Mouse (Mus musculus) MEL (cell line): ENCODE measurements around the gene Dlec1. TPM values are rescaled to one million over a fixed set of nuclear protein-coding genes. Genes with fewer than 3 reads are reported as not detected.

Experiments
- DNase-seq: peaks from one replicate; pipeline ENCODE4 v3.0.0; 2011; ENCODE audit warnings: low read depth, low spot score
- H3K27ac ChIP-seq: 2 replicates; pipeline ENCODE4 v1.5.1; 2012; ENCODE audit warnings: low read depth, mild to moderate bottlenecking, control low read depth, low read length, moderate library complexity; ENCODE audit not compliant: control insufficient read depth
- H3K27me3 ChIP-seq, 2 experiments: fragments of 150-350 bp in 1 of 2; sonication (generic) in 1 of 2; 2 replicates each; pipeline ENCODE4 v1.6.1; 2012; ENCODE audit warnings: low read length in 2 of 2, mild to moderate bottlenecking in 2 of 2, improper control_type of control experiment in 1 of 2, moderate library complexity in 1 of 2; ENCODE audit not compliant: insufficient read depth in 2 of 2, control insufficient read depth in 1 of 2
- H3K36me3 ChIP-seq, 2 experiments: 2 replicates each; pipeline ENCODE4 v1.6.1; 2012 to 2014; ENCODE audit warnings: low read length in 2 of 2, improper control_type of control experiment in 1 of 2, inconsistent platforms in 1 of 2, mild to moderate bottlenecking in 1 of 2; ENCODE audit not compliant: insufficient read depth in 2 of 2, control insufficient read depth in 1 of 2
- H3K4me1 ChIP-seq, 2 experiments: fragments of 150-350 bp in 1 of 2; sonication (generic) in 1 of 2; 2 replicates each; pipeline ENCODE4 v1.6.1; 2012; ENCODE audit warnings: low read length in 2 of 2, improper control_type of control experiment in 1 of 2, mild to moderate bottlenecking in 1 of 2; ENCODE audit not compliant: insufficient read depth in 2 of 2, control insufficient read depth in 1 of 2
- H3K4me3 ChIP-seq, 2 experiments: fragments of 150-350 bp in 1 of 2; sonication (generic) in 1 of 2; 2 replicates each; pipeline ENCODE4 v1.5.1; 2012; ENCODE audit warnings: low read depth in 2 of 2, low read length in 2 of 2, mild to moderate bottlenecking in 2 of 2, moderate library complexity in 2 of 2, control low read depth in 1 of 2, improper control_type of control experiment in 1 of 2; ENCODE audit not compliant: control insufficient read depth in 1 of 2, insufficient read depth in 1 of 2
- H3K79me2 ChIP-seq: 2 replicates; pipeline ENCODE4 v1.6.1; 2012; ENCODE audit warnings: mild to moderate bottlenecking, low read length, moderate library complexity; ENCODE audit not compliant: control insufficient read depth, poor library complexity, insufficient read depth
- H3K9ac ChIP-seq: 2 replicates; pipeline ENCODE4 v1.6.1; 2012; ENCODE audit warnings: low read depth, mild to moderate bottlenecking, control low read depth, low read length, moderate library complexity; ENCODE audit not compliant: control insufficient read depth, poor library complexity, severe bottlenecking
- H3K9me3 ChIP-seq: fragments of 150-350 bp; sonication (generic); replicated peaks from 2 replicates; pipeline ENCODE4 v1.6.1; 2012; ENCODE audit warnings: mild to moderate bottlenecking, low read length, improper control_type of control experiment, moderate library complexity; ENCODE audit not compliant: insufficient read depth
- BHLHE40 ChIP-seq: IDR thresholded peaks from 2 replicates; pipeline ENCODE4 v1.6.1; 2012; ENCODE audit warnings: low read depth, mild to moderate bottlenecking, inconsistent platforms, low read length, improper control_type of control experiment, borderline replicate concordance
- CHD2 ChIP-seq: IDR thresholded peaks from 2 replicates; pipeline ENCODE4 v1.6.1; 2011; ENCODE audit warnings: low read length, improper control_type of control experiment
- ELF1 ChIP-seq: IDR thresholded peaks from 2 replicates; pipeline ENCODE4 v1.6.1; 2014; ENCODE audit warnings: low read depth, mild to moderate bottlenecking, inconsistent platforms, low read length, improper control_type of control experiment, moderate library complexity
- HCFC1 ChIP-seq: IDR thresholded peaks from 2 replicates; pipeline ENCODE4 v1.6.1; 2012; ENCODE audit warnings: low read depth, mild to moderate bottlenecking, inconsistent platforms, low read length, improper control_type of control experiment, moderate library complexity
- JUND ChIP-seq: IDR thresholded peaks from 2 replicates; pipeline ENCODE4 v1.6.1; 2011; ENCODE audit warnings: low read depth, mild to moderate bottlenecking, improper control_type of control experiment, low read length
- KAT2A ChIP-seq: conservative IDR thresholded peaks from 2 replicates; pipeline ENCODE4 v1.6.1; 2012; ENCODE audit warnings: low read depth, low read length, improper control_type of control experiment, inconsistent platforms
- MAX ChIP-seq: IDR thresholded peaks from 2 replicates; pipeline ENCODE4 v1.6.1; 2011; ENCODE audit warnings: low read length, improper control_type of control experiment
- MXI1 ChIP-seq: IDR thresholded peaks from 2 replicates; pipeline ENCODE4 v1.6.1; 2011; ENCODE audit warnings: mild to moderate bottlenecking, low read depth, low read length, improper control_type of control experiment
- MYC ChIP-seq: IDR thresholded peaks from 2 replicates; pipeline ENCODE4 v1.6.1; 2011; ENCODE audit warnings: low read depth, mild to moderate bottlenecking, low read length, improper control_type of control experiment, moderate library complexity
- NELFE ChIP-seq: IDR thresholded peaks from 2 replicates; pipeline ENCODE4 v1.6.1; 2011; ENCODE audit warnings: low read depth, low read length, improper control_type of control experiment
- POLR2A ChIP-seq, 2 experiments: IDR thresholded peaks; 2 replicates each; pipeline ENCODE4 v1.6.1; 2011 to 2012; ENCODE audit warnings: low read length in 2 of 2, mild to moderate bottlenecking in 2 of 2, control low read depth in 1 of 2, improper control_type of control experiment in 1 of 2, low read depth in 1 of 2, moderate library complexity in 1 of 2; ENCODE audit not compliant: control insufficient read depth in 1 of 2, insufficient read depth in 1 of 2, poor library complexity in 1 of 2
- POLR2AphosphoS2 ChIP-seq: IDR thresholded peaks from 2 replicates; pipeline ENCODE4 v1.6.1; 2011; ENCODE audit warnings: low read length, improper control_type of control experiment
- POLR2AphosphoS5 ChIP-seq: IDR thresholded peaks from 2 replicates; pipeline ENCODE4 v1.6.1; 2012; ENCODE audit warnings: low read depth, borderline replicate concordance, mild to moderate bottlenecking, inconsistent platforms, low read length, moderate library complexity, mixed read lengths
- SMC3 ChIP-seq: IDR thresholded peaks from 2 replicates; pipeline ENCODE4 v1.6.1; 2011; ENCODE audit warnings: low read depth, low read length, improper control_type of control experiment
- TBP ChIP-seq: IDR thresholded peaks from 2 replicates; pipeline ENCODE4 v1.8.0; 2011; ENCODE audit warnings: low read depth, low read length, improper control_type of control experiment
- USF2 ChIP-seq, 2 experiments: IDR thresholded peaks; 2 replicates each; pipeline ENCODE4 v1.6.1; 2011 to 2012; ENCODE audit warnings: improper control_type of control experiment in 2 of 2, low read length in 2 of 2, borderline replicate concordance in 1 of 2, inconsistent platforms in 1 of 2, low read depth in 1 of 2, mild to moderate bottlenecking in 1 of 2; ENCODE audit not compliant: insufficient read depth in 1 of 2
- ZMIZ1 ChIP-seq: IDR thresholded peaks from 2 replicates; pipeline ENCODE4 v1.6.1; 2012; ENCODE audit warnings: low read depth, mild to moderate bottlenecking, inconsistent platforms, low read length, improper control_type of control experiment, moderate library complexity
- ZNF384 ChIP-seq: IDR thresholded peaks from 2 replicates; pipeline ENCODE4 v1.6.1; 2012; ENCODE audit warnings: low read depth, mild to moderate bottlenecking, inconsistent platforms, low read length, improper control_type of control experiment
- polyA plus RNA-seq, 2 experiments: library from polyadenylated mRNA; stranded (reverse) in 1 of 2; unstranded in 1 of 2; fragments of >175 nt in 1 of 2; fragments of >200 nt in 1 of 2; gene quantifications; 2 replicates each; pipeline versions ENCODE4 v1.2.1 to v1.2.4; 2012; ENCODE audit warnings: low replicate concordance in 2 of 2, low read depth in 1 of 2; ENCODE audit not compliant: insufficient read length in 2 of 2, insufficient read depth in 1 of 2, missing spikeins in 1 of 2
- total RNA-seq: library from RNA; depleted of rRNA; stranded (reverse); fragments of 300-350 nt; gene quantifications from 2 replicates; pipeline ENCODE4 v1.2.3, GENCODE M21; 2012

The Dlec1 gene
- total and polyA plus RNA-seq, 3 experiments: 0.22 TPM; not detected in 2

DNA sequence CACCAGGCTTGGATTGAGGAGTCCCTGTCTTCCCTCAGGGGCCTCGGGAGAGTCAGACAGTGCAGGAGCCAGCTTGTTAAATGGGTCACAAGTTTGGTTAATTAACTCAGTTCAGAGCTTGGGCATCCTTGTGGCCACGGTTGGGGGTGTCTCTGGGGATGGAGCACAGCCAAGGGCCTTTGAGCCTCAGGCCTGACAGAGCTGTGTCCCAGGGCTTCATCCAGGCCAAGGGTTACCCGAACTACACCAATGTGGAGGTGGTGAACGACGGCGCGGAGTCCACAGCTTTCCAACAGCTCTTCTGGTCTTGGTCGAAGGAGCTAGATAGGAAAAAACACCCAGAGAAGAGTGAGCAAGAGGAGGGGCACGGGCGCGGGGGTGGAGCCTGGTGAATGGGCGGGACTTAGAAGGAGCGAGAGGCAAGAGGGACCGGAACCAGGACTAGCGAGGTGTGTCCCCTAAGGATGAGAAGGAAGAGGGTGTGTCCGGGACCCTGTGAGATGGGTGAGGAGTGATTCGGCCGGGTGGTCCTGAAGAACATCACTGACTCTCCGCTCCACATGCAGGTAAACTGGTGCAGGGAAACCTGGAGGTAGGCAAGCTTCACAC lies 39.1 kb upstream of the Dlec1 start:
- Histone ChIP-seq H3K36me3 (peaks cover 0 to 4% of the 10 kb centered on the region in 2 experiments; a peak in 2 of 4 replicates), H3K27ac (peak overlapping the region; percentile 32), H3K9ac (peak overlapping the region; percentile 48), H3K27me3 (no peaks in the 10 kb centered on the region), H3K4me1 (peaks cover 0 to 20% of the 10 kb centered on the region in 2 experiments), H3K79me2 (no peaks in the 10 kb centered on the region), H3K4me3 (peak overlapping the region; percentile 76 to 85), H3K9me3 (no peaks in the 10 kb centered on the region)
- DNase-seq: peak; percentile 91
- TF ChIP-seq ZMIZ1: 0 out of 2 replicates have a peak, but pooled peaks have one; percentile 17
- peak in 1 of 2 experiments; percentile 60; a peak in 2 of 4 replicates for TF ChIP-seq POLR2A (IDR thresholded peaks at IDR 0.05; ENCODE audit: control insufficient read depth in 1 of 2, insufficient read depth in 1 of 2, low read depth in 1 of 2, low read length in 2 of 2, poor library complexity in 1 of 2)
- TF ChIP-seq NELFE: peak; percentile 32; the same call in 1 of the 2 replicates
- TF ChIP-seq MAX: no peak
- no peak for TF ChIP-seq KAT2A
- TF ChIP-seq HCFC1: peak; percentile 42; the same call in 1 of the 2 replicates
- TF ChIP-seq SMC3: no peak
- 0 out of 2 replicates have a peak, but pooled peaks have one; percentile 40 for TF ChIP-seq ELF1

DNA sequence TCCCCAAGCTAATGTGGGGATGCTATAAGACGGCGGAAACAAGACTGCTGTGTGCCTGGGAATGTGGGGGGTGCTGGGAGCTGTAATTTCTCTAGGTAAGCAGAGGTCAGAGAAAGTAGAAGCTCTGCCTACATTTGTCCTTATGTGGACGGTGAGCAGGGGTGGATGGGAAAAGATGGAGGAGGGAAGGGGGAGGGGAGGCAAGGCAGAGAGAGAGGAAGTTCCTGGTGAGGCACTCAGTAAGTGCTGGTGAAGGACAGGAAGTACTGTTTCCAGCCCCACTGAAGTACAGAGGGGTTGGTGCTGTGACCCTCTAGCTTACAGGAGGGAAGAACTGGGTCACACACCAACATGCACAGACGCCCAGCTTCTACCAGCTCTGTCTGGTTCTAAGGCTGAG lies 38.0 kb upstream of the Dlec1 start:
- Histone ChIP-seq H3K27ac (peak overlapping the region; percentile 60), H3K4me1 (peaks cover 0 to 20% of the 10 kb centered on the region in 2 experiments), H3K79me2 (no peaks in the 10 kb centered on the region), H3K27me3 (no peaks in the 10 kb centered on the region), H3K4me3 (peak overlapping the region; percentile 76 to 85), H3K9me3 (no peaks in the 10 kb centered on the region), H3K9ac (peak overlapping the region; percentile 50), H3K36me3 (peaks cover 0 to 4% of the 10 kb centered on the region in 2 experiments; a peak in 2 of 4 replicates)
- TF ChIP-seq JUND: no peak
- TF ChIP-seq BHLHE40: no peak
- no peak for TF ChIP-seq MAX
- TF ChIP-seq ELF1: peak; percentile 71
- TF ChIP-seq TBP: peak; percentile 42; the same call in 1 of the 2 replicates
- TF ChIP-seq SMC3: 0 out of 2 replicates have a peak, but pooled peaks have one; percentile 2
- TF ChIP-seq POLR2A (IDR thresholded peaks at IDR 0.05; ENCODE audit: control insufficient read depth in 1 of 2, insufficient read depth in 1 of 2, low read depth in 1 of 2, low read length in 2 of 2, poor library complexity in 1 of 2): peak in 1 of 2 experiments; percentile 40; a peak in 2 of 4 replicates
- TF ChIP-seq MXI1: no peak
- no peak for TF ChIP-seq MYC
- TF ChIP-seq ZNF384: no peak
- TF ChIP-seq NELFE: peak; percentile 49
- TF ChIP-seq CHD2: no peak
- TF ChIP-seq POLR2AphosphoS2: no peak
- TF ChIP-seq POLR2AphosphoS5: no peak
- TF ChIP-seq HCFC1: peak; percentile 64; the same call in 1 of the 2 replicates
- TF ChIP-seq USF2 (IDR thresholded peaks at IDR 0.05; ENCODE audit: borderline replicate concordance in 1 of 2, insufficient read depth in 1 of 2, low read depth in 1 of 2, low read length in 2 of 2): no peak
- DNase-seq: peak; percentile 81
